Mouse (Mus musculus): ENCODE measurements around the gene Rab37.

The Rab37 gene

DNA sequence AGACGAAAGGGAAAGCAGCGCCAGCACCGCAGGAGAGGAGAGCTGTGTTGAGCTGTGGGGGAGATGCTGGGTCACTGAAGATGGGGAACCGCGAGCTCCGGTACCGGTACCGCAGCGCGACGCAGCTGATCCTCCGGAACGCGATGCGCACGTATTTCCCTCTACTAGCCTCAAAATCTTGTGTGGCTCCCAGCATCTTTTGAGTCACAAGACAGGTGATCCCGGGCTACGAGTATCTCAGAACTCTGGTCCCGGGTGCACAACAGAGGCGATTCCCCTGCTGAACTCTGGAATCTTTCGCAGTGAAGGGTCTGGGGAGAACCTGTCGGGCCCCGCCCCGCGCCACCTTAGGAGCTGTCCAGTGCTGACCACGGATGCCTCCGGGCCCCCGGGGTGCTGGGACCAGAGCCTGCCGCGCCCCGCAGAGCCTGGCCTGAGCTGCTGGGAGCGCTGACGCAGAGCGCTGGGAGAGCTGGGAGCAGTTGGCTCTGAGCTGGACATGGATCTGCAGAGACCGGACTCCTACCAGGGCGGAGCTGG lies at the start of gene Rab37:
Rab37 (plus strand) TSS at position 70 of the 540 bp plus-strand sequence.
- DNase-seq (ENCODE audit: low read depth, low spot score), result peak; percentile 81

DNA sequence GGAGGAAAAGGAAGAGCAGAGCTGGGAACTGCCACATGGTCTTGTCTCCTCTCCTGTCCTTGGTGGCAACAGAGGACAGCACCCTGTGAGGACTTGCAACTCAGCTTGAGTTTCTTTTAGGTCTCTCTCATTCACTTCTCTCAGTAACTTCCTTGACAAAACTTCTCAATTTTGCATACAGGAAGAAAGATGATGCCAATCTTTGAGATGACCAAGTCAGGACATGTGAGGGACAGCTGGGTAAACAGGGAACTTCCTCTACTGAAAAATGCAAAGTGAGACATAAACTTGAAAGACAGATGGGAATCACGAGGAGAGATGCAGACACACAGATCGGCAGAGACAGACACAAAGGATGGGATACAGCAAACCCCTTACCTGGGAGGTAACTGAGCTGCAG lies 43.0 kb upstream of the Rab37 start, which contains the start of gene Cd300ld3:
Cd300ld3 (minus strand) TSS at position 151 of the 400 bp plus-strand sequence.
- no peak for DNase-seq (ENCODE audit: low read depth, low spot score)

DNA sequence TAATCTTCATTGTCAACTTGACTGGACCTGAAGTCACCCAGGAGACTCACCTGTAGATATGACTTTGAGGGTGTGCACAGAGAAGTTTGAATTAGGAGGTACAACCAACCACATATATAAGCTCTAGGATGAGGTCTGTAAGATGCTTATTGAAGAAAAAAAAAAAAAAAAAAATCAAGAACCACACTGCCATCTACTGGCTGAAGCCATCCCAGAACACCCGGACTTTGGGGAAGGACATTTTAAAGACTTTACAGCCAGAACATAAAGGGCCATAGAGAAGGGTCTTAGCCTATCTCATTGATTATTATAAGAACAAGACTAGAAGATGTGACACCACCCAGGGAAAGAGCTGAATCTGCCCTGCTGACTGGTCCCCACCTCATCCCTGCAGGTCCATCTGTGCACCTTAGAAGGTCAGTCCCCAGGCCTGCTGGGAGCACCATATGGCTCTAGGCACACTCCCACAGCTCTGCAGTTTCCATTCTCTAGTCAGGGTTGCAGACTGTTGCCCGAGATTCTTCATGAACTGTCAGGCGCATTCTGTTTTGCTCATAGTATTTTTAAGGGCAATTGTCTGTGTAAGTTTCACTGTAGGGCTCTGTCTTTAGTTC lies 41.8 kb upstream of the Rab37 start:
- DNase-seq (ENCODE audit: low read depth, low spot score), result peak; percentile 39

DNA sequence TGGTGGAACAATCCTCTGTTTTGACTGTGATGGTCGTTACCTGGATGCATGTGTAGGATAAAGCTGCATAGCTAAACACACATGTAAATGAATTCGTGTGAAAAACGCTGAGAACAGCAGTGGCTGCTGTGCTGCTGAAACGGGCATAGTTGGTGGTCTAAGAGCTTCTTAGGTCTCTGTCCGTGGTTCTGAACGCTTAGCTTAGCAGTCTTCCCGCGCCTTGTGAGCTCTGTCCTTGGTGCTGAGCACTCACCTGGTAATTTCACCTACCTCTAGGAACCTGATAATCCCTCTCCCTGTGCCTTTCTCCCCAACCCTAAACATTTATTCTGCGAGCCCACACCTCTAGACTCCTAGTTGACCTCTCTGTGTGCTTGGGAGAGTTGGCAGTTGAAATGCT lies 39.0 kb upstream of the Rab37 start:
- peak; percentile 87 for DNase-seq (ENCODE audit: low read depth, low spot score)

DNA sequence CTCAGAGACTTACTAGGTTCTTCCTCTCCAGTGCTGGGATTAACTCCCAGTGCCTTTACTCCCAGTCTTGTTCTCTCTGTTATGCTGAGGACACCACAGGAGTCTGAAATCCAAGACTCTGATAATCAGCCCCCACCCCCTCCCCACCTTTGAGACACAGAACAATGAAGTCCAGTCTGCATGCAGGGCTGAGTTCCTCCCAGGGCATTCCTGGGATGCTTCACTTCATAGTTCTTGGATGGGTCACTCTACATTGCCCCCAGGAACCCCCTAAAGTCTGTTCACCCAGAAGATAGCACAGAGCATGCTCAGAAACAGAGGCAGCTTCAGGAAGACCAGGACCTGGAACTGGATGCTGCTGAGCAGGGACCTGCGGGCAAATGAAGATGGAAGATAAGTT lies 38.2 kb upstream of the Rab37 start:
- peak; percentile 40 for DNase-seq (ENCODE audit: low read depth, low spot score)

DNA sequence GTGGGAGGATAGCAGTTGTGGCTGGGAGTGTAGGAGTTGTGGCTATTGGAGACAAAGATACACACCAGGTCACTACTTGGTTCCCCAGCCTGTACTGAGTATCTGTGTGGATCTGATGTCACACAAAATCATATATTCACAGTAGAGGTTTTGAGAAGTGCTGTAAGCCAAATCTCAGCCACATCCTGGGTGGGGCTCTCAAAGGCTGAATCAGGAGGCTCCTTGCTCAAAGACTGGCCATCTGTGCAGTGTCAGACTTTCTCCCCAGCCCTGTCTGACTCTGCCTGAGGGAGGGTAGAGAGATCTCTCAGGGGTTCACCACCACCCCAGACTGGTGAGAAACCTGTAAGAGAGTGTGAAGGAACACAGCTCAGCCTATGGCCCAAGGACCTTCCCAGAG lies 36.7 kb upstream of the Rab37 start:
- no peak for DNase-seq (ENCODE audit: low read depth, low spot score)

DNA sequence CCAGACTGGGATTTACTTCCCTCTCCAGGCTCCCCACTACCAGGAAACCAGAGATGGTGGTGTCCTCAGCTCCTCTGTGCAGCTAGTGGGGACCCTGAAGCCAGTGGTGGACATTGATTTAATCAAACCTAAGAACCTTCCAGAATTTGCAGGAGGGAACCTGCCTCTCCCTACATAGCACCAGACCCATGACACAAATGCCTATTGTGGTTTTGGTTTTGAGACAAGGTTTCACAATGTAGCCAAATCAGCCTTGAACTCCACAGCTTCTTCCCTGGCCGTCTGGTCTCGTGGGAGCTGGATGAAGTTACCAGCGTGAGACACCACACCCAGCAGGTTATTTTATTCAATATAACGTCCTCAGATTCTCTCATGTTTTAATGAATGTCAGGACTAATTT lies 32.5 kb upstream of the Rab37 start:
- no peak for DNase-seq (ENCODE audit: low read depth, low spot score)

DNA sequence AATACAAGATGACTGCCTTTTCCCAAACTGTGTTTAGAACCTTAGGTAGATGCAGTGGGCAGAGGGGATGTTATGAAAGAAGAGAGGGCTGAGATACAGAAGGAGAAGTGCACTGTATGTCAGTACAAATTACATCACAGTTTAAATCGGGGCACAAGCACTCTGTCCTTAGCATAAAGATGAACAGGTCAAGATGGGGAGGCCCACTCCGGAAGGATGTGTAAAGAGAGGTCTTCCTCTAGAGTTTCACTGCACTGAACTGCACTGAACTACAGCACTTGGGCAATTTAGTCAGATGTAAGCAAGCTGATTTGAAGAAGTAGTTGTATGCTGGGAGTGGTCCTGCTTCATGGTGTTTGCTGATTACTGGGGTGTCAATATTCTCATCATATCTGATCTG lies 31.4 kb upstream of the Rab37 start:
- DNase-seq (ENCODE audit: low read depth, low spot score), result no peak

DNA sequence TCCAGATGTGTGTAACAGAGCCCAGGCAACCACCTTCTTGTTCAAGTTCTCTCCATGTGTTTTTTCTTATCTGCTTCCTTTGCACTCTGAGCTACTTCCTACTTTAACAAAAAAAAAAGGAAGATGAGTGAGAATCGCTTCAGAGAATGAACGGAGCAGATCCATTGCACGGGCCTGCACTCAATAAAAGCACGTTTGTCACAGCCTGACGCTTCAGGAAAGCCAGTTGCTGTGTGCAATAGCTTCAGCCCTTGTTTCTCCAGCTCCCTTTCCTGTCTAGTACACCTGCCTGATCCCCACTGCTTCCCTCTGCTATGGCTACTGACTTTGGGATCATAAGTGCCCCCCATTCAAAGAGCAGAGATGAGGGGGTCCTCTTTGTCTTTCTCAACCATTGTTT lies 29.2 kb upstream of the Rab37 start, which contains the start of gene Cd300e:
Cd300e (minus strand) TSS at position 101 of the 400 bp plus-strand sequence.
- no peak for DNase-seq (ENCODE audit: low read depth, low spot score)

DNA sequence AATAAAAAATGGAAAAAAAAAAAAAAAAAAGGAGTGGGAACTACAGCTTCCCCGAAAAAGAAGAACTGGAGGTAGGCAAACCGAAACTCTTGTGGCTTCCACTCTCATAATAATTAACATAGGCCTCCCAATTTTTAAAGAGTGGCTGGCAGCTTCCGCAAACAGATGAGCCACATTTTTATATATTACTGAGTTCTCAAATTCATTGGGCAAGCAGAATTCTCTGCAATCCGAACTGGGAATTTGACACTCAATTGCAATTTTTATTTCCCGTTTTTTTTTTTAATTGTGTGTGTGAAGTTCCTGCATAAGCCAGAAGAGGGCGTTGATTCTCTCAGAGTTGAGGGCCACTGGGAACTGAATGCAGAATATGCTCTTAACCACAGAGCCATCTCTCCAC lies 24.5 kb upstream of the Rab37 start:
- DNase-seq (ENCODE audit: low read depth, low spot score), result no peak

DNA sequence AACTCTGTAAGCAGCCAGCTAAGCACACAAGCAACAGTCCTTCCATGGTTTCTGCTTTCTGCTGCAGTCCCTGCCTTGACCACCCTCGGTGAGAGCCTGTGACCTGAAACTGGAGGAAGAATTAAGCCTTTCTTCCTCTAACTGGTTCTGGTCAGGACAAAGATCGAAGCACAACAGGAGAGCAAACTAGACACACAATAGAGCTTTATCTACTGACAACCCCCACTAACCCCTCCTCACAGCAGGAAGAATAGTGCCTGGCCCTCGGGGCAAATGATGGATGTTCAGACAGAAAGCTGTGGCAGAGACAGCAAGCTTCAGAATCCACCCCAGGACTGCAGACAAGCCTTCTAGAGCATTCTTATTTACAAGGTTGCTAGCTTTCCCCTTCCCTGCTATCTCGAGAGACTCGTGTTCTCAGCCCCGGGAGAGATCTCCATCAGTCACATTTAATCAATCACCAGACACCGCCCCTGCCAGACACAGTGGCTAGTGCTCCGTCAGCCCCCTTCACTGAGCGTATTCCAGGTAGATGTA lies 20.1 kb upstream of the Rab37 start:
- DNase-seq (ENCODE audit: low read depth, low spot score), result peak; percentile 92

DNA sequence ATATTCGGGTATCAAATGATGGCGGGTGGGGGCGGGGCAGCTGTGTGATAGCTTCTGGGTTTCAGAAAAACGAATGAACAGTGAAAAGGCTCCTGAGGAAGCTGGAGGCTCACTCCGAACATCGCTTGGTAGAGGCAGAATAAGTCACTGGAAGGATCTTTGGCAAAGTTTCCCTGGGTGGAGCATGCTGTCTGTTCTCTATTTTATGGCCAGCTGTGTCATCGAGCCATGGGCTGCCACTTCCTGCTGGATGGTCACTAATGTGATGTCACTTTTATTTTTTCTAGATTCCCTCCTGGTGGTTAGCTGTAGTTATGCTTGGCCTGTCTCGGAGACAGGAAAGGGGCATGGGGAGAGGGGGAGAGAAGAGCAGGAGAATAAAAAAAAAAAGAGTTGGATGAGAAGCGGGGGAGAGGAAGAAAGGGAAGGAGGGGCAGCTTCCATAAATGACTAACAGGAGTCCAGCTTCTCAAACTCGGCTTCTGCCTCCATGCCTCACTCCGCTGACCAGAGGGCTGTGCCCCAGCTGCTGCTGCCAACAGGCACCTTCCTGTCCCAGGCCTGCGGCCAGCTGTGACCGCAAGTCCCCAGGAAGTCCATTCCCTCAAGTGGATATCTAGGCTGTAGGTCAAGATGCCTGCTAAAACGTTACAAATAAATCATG lies 19.5 kb upstream of the Rab37 start:
- DNase-seq (ENCODE audit: low read depth, low spot score), result no peak

DNA sequence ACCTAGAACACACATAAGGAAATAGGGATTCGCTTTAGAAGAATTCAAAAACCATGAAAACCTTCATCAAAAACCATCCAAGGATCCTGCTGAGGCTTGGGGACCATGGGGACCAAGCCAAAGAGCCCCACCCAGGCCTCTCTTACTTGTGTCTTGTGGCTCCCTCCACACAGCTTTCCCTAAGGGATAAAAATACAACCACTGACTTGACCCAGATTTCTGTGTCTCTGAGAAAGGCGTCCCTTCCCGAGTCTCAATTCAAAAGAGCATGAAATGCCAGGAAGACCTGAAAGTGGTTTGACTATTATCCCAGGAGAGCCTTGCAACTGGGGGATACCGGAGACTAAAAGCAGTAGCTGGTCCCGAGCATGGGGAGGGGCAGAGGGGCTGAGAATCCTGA lies 18.2 kb upstream of the Rab37 start:
- no peak for DNase-seq (ENCODE audit: low read depth, low spot score)

DNA sequence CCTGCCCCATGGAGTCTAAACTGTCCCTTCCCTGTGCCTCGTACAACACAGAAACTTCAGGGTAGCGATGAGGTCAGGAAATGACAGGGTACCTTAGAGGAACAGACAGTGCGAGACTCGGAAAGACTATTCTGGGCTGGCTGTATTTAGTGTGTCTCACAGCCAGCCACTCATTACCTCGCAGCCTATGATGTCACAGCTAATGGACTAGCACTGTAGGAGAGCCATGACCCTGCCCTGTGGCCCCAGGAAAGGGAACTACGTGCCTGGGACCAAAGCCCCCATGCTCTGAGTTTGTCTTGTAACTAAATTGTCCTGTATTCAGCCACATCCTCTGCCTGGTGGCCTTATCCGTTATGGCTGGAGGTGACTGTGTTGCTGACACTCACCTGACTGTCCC lies 15.8 kb upstream of the Rab37 start:
- DNase-seq (ENCODE audit: low read depth, low spot score), result no peak

DNA sequence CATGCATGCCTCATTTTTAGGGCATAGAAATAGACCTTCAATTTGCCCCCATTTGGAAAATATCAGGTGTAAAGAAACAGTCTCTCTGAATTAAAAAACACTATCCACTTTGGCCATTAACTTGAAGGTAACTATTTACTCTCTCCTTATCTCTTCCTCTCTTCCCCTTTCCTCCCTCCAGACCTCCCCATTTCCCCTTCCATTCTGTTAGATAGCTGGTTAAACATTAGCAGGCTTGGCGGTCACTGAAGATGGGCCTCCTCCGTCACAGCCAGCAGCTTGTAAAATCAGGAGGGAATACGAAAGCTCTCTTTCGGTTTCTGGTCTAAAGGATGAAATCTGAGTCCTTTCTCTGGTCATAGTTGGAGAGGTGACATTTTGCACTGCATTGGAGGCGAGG lies 15.4 kb upstream of the Rab37 start:
- DNase-seq (ENCODE audit: low read depth, low spot score), result no peak

DNA sequence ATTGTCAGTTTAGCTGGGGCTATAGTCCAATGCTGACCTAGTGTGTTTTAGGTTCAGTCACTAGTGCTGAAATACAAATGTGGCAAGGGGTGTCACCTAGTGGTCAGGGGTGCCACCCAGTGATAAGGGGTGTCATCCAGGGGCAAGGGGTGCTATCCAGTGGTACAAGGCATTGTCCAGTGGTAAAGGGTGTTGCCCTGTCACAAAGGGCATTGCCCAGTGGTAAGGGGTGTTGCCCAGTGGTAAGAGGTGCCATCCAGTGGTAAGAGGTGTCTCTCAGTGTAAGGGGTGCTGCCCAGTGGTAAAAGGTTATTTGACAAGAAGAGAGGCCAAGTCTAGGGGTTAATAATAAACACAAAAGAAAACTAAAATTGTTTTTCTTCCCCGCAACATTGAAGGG lies 13.8 kb upstream of the Rab37 start:
- DNase-seq (ENCODE audit: low read depth, low spot score), result no peak

DNA sequence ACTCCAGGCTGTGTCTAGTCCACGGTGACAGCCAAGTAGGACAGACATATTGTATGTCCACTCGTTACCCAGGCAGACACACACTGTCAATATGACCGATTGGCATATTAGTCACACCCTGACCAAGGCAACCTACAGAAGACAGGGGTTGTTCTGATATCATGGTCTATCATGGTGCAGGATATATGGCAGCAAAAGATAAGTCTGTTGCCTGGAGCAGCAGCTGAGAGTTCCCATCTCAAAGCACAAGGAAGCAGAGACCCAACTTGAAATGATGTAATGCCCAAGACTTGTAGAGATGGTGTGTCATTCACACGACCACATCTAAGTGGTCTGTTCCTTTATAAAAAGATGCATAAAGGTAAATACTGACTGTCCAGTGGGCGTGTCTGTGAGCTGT lies 12.6 kb upstream of the Rab37 start:
- DNase-seq (ENCODE audit: low read depth, low spot score), result no peak

DNA sequence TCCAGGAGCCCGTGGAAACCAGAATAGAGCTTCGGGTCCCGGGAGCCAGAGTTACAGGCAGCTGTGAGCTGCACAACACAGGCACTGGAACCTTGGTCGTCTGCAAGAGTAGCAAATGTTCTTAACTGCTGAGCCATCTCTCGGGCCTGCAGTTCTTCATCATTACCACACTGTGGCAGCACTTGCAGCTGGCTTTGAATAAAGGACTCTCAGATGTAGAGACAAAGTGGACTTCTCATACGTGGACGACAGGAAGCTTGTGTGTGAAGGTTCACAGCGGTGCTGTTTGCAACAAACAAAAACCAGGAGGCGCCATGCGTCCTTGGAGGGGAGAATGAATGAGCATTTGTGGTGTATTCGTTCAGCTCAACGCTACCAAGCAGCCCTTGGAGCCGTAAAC lies 10.3 kb upstream of the Rab37 start:
- DNase-seq (ENCODE audit: low read depth, low spot score), result peak; percentile 83

DNA sequence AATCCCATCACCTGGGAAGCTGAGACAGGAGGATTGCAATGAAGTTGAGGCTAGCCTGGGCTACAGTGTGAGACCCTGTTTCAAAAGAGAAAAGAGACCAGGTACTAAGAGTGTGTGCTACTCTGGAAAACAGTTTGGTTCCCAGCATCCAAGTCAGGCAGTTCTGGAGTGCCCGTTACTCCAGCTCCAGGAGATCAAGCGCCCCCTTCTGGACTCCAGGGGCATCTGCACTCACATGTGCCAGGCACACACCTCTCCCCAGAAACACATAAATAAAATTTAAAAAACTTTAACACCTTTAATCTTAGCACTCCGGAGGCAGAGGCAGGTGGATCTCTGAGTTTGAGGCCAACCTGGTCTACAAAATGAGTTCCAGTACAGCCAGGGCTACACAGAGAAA lies 9.9 kb upstream of the Rab37 start:
- DNase-seq (ENCODE audit: low read depth, low spot score), result peak; percentile 70

DNA sequence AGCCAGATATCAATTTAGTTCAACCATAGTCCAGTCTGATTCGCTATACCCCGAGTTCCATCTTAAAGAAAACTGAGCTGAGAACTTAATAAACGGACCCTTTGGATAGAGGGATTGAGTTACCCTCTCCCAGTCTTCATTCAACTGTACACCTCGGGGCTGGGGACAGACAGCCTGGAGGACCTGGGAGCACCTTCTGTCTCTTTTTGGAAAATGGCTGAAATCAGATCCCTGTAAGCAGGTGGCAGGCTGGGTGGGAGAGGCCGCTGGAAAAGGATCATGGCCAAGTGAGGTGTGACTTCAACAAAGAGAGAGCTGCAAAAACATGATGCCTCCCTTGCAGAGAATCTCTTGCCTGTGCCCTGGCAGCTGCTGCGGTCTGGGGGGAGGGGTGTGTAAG lies 9.0 kb upstream of the Rab37 start:
- no peak for DNase-seq (ENCODE audit: low read depth, low spot score)

DNA sequence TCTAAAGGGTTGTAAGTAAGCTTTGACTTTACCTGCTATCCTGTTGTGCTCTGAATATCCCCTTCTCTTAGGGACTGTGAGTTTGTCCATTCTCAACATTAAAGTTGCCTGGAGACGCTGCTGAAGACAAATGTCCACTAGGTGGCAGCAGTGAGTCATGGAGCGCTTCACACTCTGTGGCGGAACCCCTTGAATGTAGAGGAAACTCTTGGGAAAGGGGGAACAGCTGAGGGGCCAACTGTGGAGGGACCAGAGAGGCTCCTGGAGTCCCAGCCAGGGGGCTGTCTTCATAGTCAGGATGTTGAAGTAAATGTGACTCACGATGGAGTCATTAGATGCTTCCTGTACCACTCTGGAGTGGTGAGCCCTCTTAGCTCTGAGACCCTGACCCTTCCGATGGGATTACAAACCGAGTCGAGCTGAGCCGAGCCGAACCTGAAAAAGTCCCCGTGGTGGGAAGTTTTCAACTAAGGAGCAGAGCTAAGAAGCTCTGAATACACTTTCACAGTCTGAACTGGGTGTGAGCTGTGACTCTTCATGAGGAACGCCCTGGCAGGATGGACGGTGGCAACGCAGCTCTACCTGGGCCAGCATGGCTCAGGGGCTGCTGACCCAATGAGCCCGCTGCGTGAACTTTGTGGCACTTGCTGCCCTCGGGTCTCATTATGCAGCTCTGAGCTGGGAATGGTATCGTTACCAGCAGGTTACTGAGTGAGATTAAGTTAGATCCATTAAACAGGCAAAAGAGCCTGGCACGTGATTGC lies 7.7 kb upstream of the Rab37 start:
- peak; percentile 78 for DNase-seq (ENCODE audit: low read depth, low spot score)

DNA sequence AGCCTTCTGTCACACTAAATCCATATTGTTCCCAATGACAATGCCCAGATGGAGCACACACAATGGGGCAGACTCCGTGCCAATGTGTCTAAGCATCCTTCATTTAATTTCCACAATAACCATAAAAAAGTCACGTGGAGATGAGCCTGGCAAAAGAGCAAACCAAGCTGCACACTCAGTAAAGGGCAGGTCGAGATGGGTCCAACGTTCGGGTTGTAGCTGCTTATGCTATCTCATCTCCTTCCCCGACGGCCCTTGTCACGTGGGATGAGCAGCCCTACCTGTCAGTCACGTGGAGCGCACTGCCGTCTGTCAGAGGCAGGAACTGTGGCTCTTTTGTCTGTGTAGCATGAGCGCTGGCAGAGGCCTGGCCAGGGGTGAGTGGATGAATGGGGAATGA lies 6.6 kb upstream of the Rab37 start:
- peak; percentile 37 for DNase-seq (ENCODE audit: low read depth, low spot score)
